Mouse (Mus musculus) heart, postnatal 0 days (tissue): Measurements from ENCODE around the gene Gfod1.

Experiments used
- CTCF ChIP-seq: IDR thresholded peaks from 2 replicates; pipeline ENCODE4 v1.5.1; 2016; ENCODE audit warnings: antibody characterized with exemption, control low read depth, low read depth
- EP300 ChIP-seq: IDR thresholded peaks from 2 replicates; pipeline ENCODE4 v1.6.1; 2016; ENCODE audit warnings: antibody characterized with exemption, low read depth

DNA sequence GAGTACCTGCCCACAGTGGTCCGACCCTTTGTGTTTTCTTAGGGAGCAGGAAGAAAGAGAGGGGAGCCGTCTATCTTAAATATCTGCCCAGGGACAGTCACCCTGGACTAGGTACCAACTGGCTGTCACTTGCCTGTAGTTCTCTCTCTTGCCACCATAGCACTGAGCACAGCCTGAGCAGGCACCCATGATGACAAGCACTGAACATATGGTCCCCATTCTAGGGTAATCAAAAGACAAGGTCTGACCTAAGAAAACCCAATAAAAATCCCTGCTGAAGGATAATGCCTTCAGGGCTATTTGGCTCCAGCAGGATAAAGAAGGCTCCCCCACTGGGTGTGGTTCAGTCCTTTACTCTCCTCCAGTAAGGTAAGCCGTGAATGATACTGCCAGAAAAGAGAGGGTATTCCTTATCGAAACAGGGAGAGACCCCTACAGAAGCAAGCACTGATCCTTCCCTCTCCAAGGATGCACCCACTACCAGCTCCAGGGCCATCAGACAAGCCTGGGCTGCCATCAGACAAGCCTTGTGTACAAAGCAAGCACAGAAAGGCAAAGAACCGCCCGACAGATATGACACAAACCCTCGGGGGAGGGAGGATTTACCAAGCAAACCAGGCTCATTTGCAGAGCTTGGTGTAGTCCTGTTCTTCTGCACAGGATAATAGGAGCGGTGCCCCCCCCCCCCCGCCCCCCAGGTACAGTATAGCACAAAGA lies 68.9 kb downstream of the Gfod1 start:
- TF ChIP-seq CTCF (no peak; the same call in 1 of the 2 replicates), EP300 (no peak)
